Mouse (Mus musculus) ES-E14 (cell line): ENCODE data around the gene Ceacam20.

Experiments
- CHD2 ChIP-seq: IDR thresholded peaks from 2 replicates; pipeline ENCODE4 v1.6.1; 2014; ENCODE audit warnings: mild to moderate bottlenecking, low read depth, low read length, inconsistent platforms
- HCFC1 ChIP-seq: IDR thresholded peaks from 2 replicates; pipeline ENCODE4 v1.6.1; 2012; ENCODE audit warnings: low read length, inconsistent platforms, borderline replicate concordance; ENCODE audit not compliant: insufficient read depth
- MAFK ChIP-seq: IDR thresholded peaks from 2 replicates; pipeline ENCODE4 v1.6.1; 2014; ENCODE audit warnings: mild to moderate bottlenecking, low read depth, low read length, inconsistent platforms; ENCODE audit not compliant: insufficient read depth
- ZC3H11A ChIP-seq: IDR thresholded peaks from 2 replicates; pipeline ENCODE4 v1.6.1; 2012; ENCODE audit warnings: low read depth, mild to moderate bottlenecking, inconsistent platforms, low read length, borderline replicate concordance

GRCm38 (mm10) chr7:19932133-19932876 lies 32.9 kb upstream of the Ceacam20 start:
- TF ChIP-seq MAFK (no peak), CHD2 (no peak), HCFC1 (no peak), ZC3H11A (no peak)
